Mouse (Mus musculus) intestine, embryonic 14.5 days (tissue): ENCODE measurements around the gene Twnk. TPM values are rescaled to one million over a fixed set of nuclear protein-coding genes. Genes with fewer than 3 reads are reported as not detected.

Experiments
- ATAC-seq: fragments of 200-750 bp; cut with Nextera tagmentation; replicated peaks from 2 replicates; pipeline ENCODE4 v1.8.0; 2017; ENCODE audit warnings: low read depth, moderate number of reproducible peaks, moderate TSS enrichment, moderate library complexity; ENCODE audit not compliant: low FRiP score, low TSS enrichment
- DNase-seq: peaks from one replicate; pipeline ENCODE4 v3.0.0-alpha.2; 2018; ENCODE audit warnings: low spot score
- H3K27ac ChIP-seq: fragments of 300-500 bp; sonication (generic); 2 replicates; pipeline ENCODE4 v1.5.1; 2014; ENCODE audit warnings: low read depth, mild to moderate bottlenecking, control low read depth
- H3K27me3 ChIP-seq: fragments of 300-500 bp; sonication (generic); replicated peaks from 2 replicates; pipeline ENCODE4 v1.6.1; 2014; ENCODE audit warnings: low read length, control low read depth; ENCODE audit not compliant: control insufficient read depth, insufficient read depth
- H3K36me3 ChIP-seq: fragments of 300-500 bp; sonication (generic); 2 replicates; pipeline ENCODE4 v1.6.1; 2014; ENCODE audit warnings: low read length, control low read depth; ENCODE audit not compliant: control insufficient read depth, insufficient read depth
- H3K4me1 ChIP-seq: fragments of 300-500 bp; sonication (generic); replicated peaks from 2 replicates; pipeline ENCODE4 v1.6.1; 2014; ENCODE audit warnings: low read length, control low read depth, mixed read lengths; ENCODE audit not compliant: control insufficient read depth, insufficient read depth
- H3K4me2 ChIP-seq: fragments of 300-500 bp; sonication (generic); 2 replicates; pipeline ENCODE4 v1.6.1; 2014; ENCODE audit warnings: low read length
- H3K4me3 ChIP-seq: fragments of 300-500 bp; sonication (generic); 2 replicates; pipeline ENCODE4 v1.5.1; 2014; ENCODE audit warnings: low read depth, low read length, control low read depth, mixed read lengths
- H3K9ac ChIP-seq: fragments of 300-500 bp; sonication (generic); 2 replicates; pipeline ENCODE4 v1.6.1; 2014; ENCODE audit warnings: mild to moderate bottlenecking, low read length
- H3K9me3 ChIP-seq: fragments of 300-500 bp; sonication (generic); 2 replicates; pipeline ENCODE4 v1.6.1; 2016; ENCODE audit warnings: low read length, control low read depth; ENCODE audit not compliant: control insufficient read depth
- WGBS: fragments of 180-500 bp; shearing (Covaris S2); extraction: QIAGEN DNeasy Blood & Tissue Kit; methylation state at CpG from one replicate; pipeline ENCODE4 v1.1.7; 2014; 5-methylcytosine and 5-hydroxymethylcytosine counted together
- polyA plus RNA-seq: library from polyadenylated mRNA; unstranded; fragments of >200 nt; fragmentation: Nextera tagmentation; extraction: Ambion mirVana; gene quantifications from 2 replicates; pipeline ENCODE4 v1.2.1, GENCODE M21; 2014

Gene Twnk
- polyA plus RNA-seq, 1 experiment from 2014 or later: 16.7 TPM

- Histone ChIP-seq H3K27ac (no peak overlapping the region), H3K27me3 (no peaks in the 10 kb centered on the region), H3K36me3 (peaks cover 72% of the 10 kb centered on the region), H3K4me2 (no peak overlapping the region), H3K9me3 (no peaks in the 10 kb centered on the region), H3K9ac (no peak overlapping the region), H3K4me3 (no peak overlapping the region), H3K4me1 (peaks cover 30% of the 10 kb centered on the region)
- WGBS: 88% methylated on average over 37 of the region's 37 CpGs
- no peak for ATAC-seq
- no peak for DNase-seq
Observed at GRCm38 (mm10) chr19:45025937-45026568, 20.6 kb downstream of the Twnk start.

DNA sequence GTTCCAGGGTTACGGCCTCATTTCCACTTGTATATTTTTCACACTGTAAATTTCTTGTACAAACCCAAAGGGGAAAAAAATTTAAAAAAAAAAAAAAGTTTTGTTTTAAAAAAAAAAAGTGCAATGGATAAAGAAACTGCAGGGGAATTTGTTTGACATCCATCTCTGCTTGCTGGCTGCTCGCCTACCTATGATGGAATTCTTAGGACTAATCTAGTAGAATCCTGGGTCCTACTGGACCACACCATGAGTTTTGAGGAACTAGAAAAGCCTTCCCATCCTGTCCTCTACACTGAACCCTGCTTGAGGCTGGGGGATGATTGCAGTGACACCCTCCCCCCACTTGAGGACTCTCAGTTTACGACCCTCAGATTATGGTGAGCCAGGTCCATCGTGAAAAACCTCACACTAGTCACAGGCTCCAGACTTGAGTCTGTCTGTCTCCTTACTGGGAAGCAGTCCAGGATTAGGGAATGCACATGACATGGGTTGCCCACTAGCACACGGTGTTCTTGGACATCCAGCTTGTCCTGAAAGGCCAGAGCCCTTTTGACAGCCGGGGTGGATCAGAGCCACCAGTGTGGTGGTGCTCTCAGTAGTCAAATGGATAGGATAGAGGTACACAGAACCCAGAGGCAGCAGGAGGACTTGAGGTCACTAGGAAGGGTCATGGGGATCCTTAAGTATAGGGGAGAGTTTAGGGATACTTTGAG lies 21.7 kb downstream of the Twnk start:
- Histone ChIP-seq H3K9ac (no peak overlapping the region), H3K4me2 (no peak overlapping the region), H3K4me1 (peaks cover 27% of the 10 kb centered on the region), H3K27me3 (no peaks in the 10 kb centered on the region), H3K36me3 (peaks cover 62% of the 10 kb centered on the region), H3K4me3 (no peak overlapping the region), H3K9me3 (no peaks in the 10 kb centered on the region), H3K27ac (no peak overlapping the region)
- 68% methylated on average over 6 of the region's 6 CpGs for WGBS
- no peak for ATAC-seq
- no peak for DNase-seq

DNA sequence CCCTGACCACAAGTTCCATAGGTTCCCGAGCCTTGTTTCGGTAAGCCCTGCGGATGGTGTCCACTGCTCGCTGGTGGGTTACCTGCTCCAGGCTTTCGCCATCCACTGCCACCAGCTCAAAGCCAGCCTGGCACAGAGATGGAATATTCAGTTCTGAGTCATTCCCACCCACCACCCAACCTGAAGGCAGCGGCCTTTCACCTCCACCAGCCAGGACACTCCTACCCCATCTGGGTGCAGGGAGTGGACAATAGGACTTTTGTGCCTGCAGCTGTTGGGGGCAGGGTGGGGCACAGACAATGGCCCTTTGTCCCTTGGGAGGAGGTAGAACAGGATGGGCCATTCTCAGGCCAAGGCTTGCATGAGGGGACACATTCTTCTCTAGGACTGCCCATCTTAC lies 22.4 kb downstream of the Twnk start:
- 85% methylated on average over 6 of the region's 6 CpGs for WGBS
- peaks cover 31% of the 10 kb centered on the region for H3K4me1 ChIP-seq
- H3K4me3 ChIP-seq: no peak overlapping the region
- no peak overlapping the region for H3K4me2 ChIP-seq
- DNase-seq: no peak
- peaks cover 54% of the 10 kb centered on the region for H3K36me3 ChIP-seq
- no peaks in the 10 kb centered on the region for H3K9me3 ChIP-seq
- no peak overlapping the region for H3K27ac ChIP-seq
- no peak for ATAC-seq
- no peaks in the 10 kb centered on the region for H3K27me3 ChIP-seq
- H3K9ac ChIP-seq: no peak overlapping the region

DNA sequence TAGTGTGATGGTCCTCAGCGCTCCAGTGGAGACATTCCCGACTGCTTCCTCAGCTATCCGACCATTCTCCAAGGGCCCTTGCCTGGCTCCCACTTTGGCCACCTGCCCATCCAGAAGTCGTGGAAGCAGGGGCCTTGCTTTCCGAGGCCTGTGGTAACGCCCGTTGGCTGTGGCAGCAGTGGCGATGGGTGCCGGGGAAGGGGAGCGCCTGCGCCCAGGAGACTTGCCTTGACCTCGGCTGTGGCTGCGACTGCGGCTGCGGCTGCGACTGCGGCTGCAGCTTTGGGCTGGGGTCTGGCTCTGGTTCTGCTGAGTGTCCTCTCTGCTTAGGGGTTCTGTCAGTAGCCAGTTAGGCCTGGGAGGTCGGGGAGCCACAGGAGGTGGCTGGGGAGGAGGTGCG lies 23.3 kb downstream of the Twnk start:
- Histone ChIP-seq H3K9me3 (no peaks in the 10 kb centered on the region), H3K27ac (no peak overlapping the region; the same call in 1 of the 2 replicates), H3K4me1 (peaks cover 32% of the 10 kb centered on the region), H3K9ac (no peak overlapping the region), H3K4me3 (no peak overlapping the region), H3K27me3 (no peaks in the 10 kb centered on the region), H3K36me3 (peaks cover 49% of the 10 kb centered on the region), H3K4me2 (no peak overlapping the region)
- WGBS: 57% methylated on average over 19 of the region's 19 CpGs
- ATAC-seq (no peak), DNase-seq (no peak)

- Histone ChIP-seq H3K9ac (no peak overlapping the region), H3K4me3 (no peak overlapping the region), H3K4me1 (peaks cover 32% of the 10 kb centered on the region), H3K9me3 (no peaks in the 10 kb centered on the region), H3K27ac (no peak overlapping the region), H3K36me3 (peaks cover 43% of the 10 kb centered on the region), H3K27me3 (no peaks in the 10 kb centered on the region), H3K4me2 (no peak overlapping the region)
- no peak for DNase-seq
- no peak for ATAC-seq
- 47% methylated on average over 9 of the region's 9 CpGs for WGBS
Observed at GRCm38 (mm10) chr19:45029571-45029970, 24.1 kb downstream of the Twnk start.

DNA sequence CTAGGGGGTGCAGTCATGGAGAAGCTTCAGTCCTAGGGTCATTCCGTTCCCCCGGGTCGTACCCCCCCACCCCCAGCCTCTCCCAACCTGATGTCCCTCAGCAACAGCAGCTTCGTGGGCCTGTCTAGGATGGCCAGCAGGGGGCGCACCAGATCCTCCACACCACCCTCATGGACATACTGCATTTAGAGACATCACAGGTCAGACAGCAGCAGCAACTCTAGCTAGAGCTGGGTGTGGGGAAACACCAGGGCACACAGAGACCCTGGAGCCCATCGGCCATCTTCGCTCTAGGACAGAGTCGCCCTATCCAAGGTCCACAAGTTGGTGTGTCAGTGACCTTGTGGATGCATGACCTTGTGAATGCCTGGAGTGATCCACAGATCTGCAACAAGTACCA lies 24.6 kb downstream of the Twnk start:
- WGBS: 39% methylated on average over 8 of the region's 8 CpGs
- no peak; the same call in 1 of the 2 replicates for ATAC-seq
- Histone ChIP-seq H3K4me2 (no peak overlapping the region), H3K9ac (no peak overlapping the region), H3K36me3 (peaks cover 38% of the 10 kb centered on the region), H3K4me1 (peaks cover 32% of the 10 kb centered on the region), H3K9me3 (no peaks in the 10 kb centered on the region), H3K27me3 (no peaks in the 10 kb centered on the region), H3K4me3 (no peak overlapping the region), H3K27ac (no peak overlapping the region)
- DNase-seq: peak; percentile 80

DNA sequence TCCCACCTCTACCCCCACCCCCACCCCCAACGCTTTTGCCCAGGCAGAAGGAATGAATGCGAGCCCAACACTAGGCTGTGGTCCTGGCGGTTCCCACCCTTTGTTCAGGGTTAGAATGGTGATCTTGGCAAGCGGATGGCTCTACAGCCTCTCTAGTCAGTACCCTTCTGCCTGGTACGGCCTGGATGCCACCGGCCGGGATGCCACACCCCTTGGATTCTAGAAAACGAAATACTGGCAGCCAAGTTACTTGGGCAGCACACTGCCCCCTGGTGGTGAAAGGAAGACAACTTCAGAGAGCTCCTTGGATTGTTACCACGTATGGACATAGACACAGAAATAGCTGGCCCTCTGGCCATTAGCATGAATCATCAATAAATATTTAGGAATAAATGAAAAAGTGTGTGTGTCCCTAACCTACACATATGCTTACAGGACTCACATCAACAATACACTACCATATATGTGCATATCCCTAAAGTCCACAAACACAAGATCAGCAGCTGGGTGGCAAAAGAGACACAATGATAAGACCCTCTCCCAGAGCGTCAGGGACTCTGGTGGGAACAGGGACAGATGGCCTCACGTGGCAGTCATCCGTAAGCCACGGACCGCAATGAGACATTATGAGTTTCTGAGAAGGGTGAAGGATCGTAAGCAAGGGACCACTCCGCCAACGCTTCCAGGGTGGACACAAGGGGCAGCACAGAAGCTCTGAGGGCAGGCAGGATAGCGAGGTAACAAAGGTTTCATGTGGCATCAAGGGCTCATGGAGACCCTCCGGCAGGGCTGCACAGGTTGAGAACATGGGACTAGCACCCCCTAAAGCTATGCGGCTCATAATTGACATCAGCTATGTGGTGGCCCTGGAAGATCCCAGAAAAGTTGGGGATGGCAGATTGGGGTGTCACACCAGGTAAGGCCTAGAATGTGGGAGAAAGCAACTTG lies 25.6 kb downstream of the Twnk start:
- ATAC-seq (0 out of 2 replicates have a peak, but pooled peaks have one; percentile 4), DNase-seq (peak; percentile 81)
- H3K9ac ChIP-seq: no peak overlapping the region
- H3K27me3 ChIP-seq: no peaks in the 10 kb centered on the region
- H3K9me3 ChIP-seq: no peaks in the 10 kb centered on the region
- no peak overlapping the region for H3K27ac ChIP-seq
- WGBS: 41% methylated on average over 20 of the region's 20 CpGs
- peaks cover 29% of the 10 kb centered on the region for H3K36me3 ChIP-seq
- peak overlapping the region; percentile 13; the same call in 1 of the 2 replicates for H3K4me3 ChIP-seq
- peaks cover 32% of the 10 kb centered on the region for H3K4me1 ChIP-seq
- peak overlapping the region; percentile 37 for H3K4me2 ChIP-seq

GRCm38 (mm10) chr19:45031780-45032179 lies 26.3 kb downstream of the Twnk start:
- no peak overlapping the region for H3K9ac ChIP-seq
- no peaks in the 10 kb centered on the region for H3K27me3 ChIP-seq
- H3K36me3 ChIP-seq: peaks cover 21% of the 10 kb centered on the region
- peak; percentile 32 for ATAC-seq
- H3K4me3 ChIP-seq: no peak overlapping the region
- 14% methylated on average over 4 of the region's 4 CpGs for WGBS
- H3K4me1 ChIP-seq: peaks cover 32% of the 10 kb centered on the region
- no peak overlapping the region for H3K4me2 ChIP-seq
- no peaks in the 10 kb centered on the region for H3K9me3 ChIP-seq
- H3K27ac ChIP-seq: no peak overlapping the region
- peak; percentile 89 for DNase-seq
